ENCODE assay signal across 15 mouse cellular contexts in genomic region chr13:35258720-35259119, GRCm38 (mm10).
"Had no signal": no experiment of that assay in that cellular context is flagged by ENCODE, and none has a peak within 500 bp of the region (broad histone marks: within the 10 kb centered on the region; RNA-seq: fewer than 3 reads in every experiment).

No protein-coding gene starts in this region.

- DNase-seq: liver, embryonic 13.5 days; liver, postnatal 0 days; lung, adult 2 months; lung, postnatal 14 days; retina, postnatal 1 day; right cerebral cortex, adult 18-20 months; right cerebral cortex, postnatal 25 days; right cerebral cortex, postnatal 4 days; spleen, adult 18-20 months; thymus, adult 2 months; thymus, postnatal 25 days; thymus, postnatal 4 days had no signal

- ATAC-seq: liver, postnatal 0 days; lung, postnatal 0 days; midbrain, embryonic 13.5 days; midbrain, embryonic 15.5 days had no signal
